Mouse (Mus musculus) frontal cortex, postnatal 14 days (tissue): ENCODE results near the gene Cdiptos.

Source experiments
- DNase-seq, 2 experiments: peaks; one replicate each; pipeline ENCODE4 v3.0.0; 2022; ENCODE audit warnings: low spot score in 2 of 2

The Cdiptos gene

GRCm38 (mm10) chr7:126975950-126976866, at the start of gene Cdiptos:
TSS of gene Cdiptos (minus strand) at chr7:126976098.
- DNase-seq, result peak; percentile 91 to 94

GRCm38 (mm10) chr7:127024755-127025555, 49.1 kb upstream of the Cdiptos start:
- DNase-seq, result peak; percentile 73 to 79

GRCm38 (mm10) chr7:127023896-127024690, 48.2 kb upstream of the Cdiptos start:
- DNase-seq, result no peak

GRCm38 (mm10) chr7:127023272-127023691, 47.4 kb upstream of the Cdiptos start:
- DNase-seq, result no peak

- DNase-seq, result no peak
Observed at GRCm38 (mm10) chr7:127022528-127023271, 46.8 kb upstream of the Cdiptos start.

- DNase-seq, result no peak
Observed at GRCm38 (mm10) chr7:127021563-127022527, 45.9 kb upstream of the Cdiptos start.

GRCm38 (mm10) chr7:127020901-127021562, 45.1 kb upstream of the Cdiptos start, which contains the start of the genes Gm42742 and Prrt2:
TSS of gene Gm42742 (minus strand) at chr7:127021097.
TSS of gene Prrt2 (minus strand) at chr7:127021211.
- peak in 1 of 2 experiments; percentile 58 for DNase-seq

GRCm38 (mm10) chr7:127020491-127020890, 44.6 kb upstream of the Cdiptos start:
- no peak for DNase-seq

- no peak for DNase-seq
Observed at GRCm38 (mm10) chr7:127020031-127020430, 44.1 kb upstream of the Cdiptos start.

- DNase-seq, result no peak
Observed at GRCm38 (mm10) chr7:127019306-127019960, 43.5 kb upstream of the Cdiptos start.

GRCm38 (mm10) chr7:127018416-127019305, 42.8 kb upstream of the Cdiptos start:
- no peak for DNase-seq

GRCm38 (mm10) chr7:127017950-127018345, 42.0 kb upstream of the Cdiptos start:
- DNase-seq, result no peak

- peak; percentile 95 to 96 for DNase-seq
Observed at GRCm38 (mm10) chr7:127016971-127017949, 41.4 kb upstream of the Cdiptos start, which contains the start of gene Pagr1a. TSS of gene Pagr1a (minus strand) at chr7:127017352.

GRCm38 (mm10) chr7:127016486-127016938, 40.6 kb upstream of the Cdiptos start:
- no peak for DNase-seq

GRCm38 (mm10) chr7:127016481-127016485, 40.4 kb upstream of the Cdiptos start, which contains the start of gene Pagr1b:
TSS of gene Pagr1b (minus strand) at chr7:127016484.
- no peak for DNase-seq

GRCm38 (mm10) chr7:127016081-127016480, 40.2 kb upstream of the Cdiptos start:
- DNase-seq, result no peak

GRCm38 (mm10) chr7:127014993-127015392, 39.1 kb upstream of the Cdiptos start:
- no peak for DNase-seq
